Mouse (Mus musculus) bone marrow, adult 2 months (tissue): ENCODE data around the gene Col16a1. TPM values are rescaled to one million over a fixed set of nuclear protein-coding genes. Genes with fewer than 3 reads are reported as not detected.

Experiments used
- H3K27ac ChIP-seq: fragments of 200-500 bp; 2 replicates; pipeline ENCODE4 v1.5.1; 2012; ENCODE audit warnings: low read depth, mild to moderate bottlenecking, control low read depth, inconsistent platforms, low read length; ENCODE audit not compliant: control insufficient read depth, poor library complexity, insufficient read depth
- H3K4me1 ChIP-seq: fragments of 200-500 bp; 2 replicates; pipeline ENCODE4 v1.6.1; 2011; ENCODE audit warnings: low read length; ENCODE audit not compliant: control insufficient read depth, insufficient read depth
- H3K4me3 ChIP-seq: fragments of 200-500 bp; replicated peaks from 2 replicates; pipeline ENCODE3; 2011; ENCODE audit warnings: mild to moderate bottlenecking, low read depth, low read length, control low read depth; ENCODE audit not compliant: control insufficient read depth
- CTCF ChIP-seq: fragments of 200-500 bp; IDR thresholded peaks from 2 replicates; pipeline ENCODE4 v1.5.1; 2011; ENCODE audit warnings: low read length, control low read depth; ENCODE audit not compliant: control insufficient read depth, insufficient read depth
- POLR2A ChIP-seq: fragments of 200-500 bp; IDR thresholded peaks from 2 replicates; pipeline ENCODE4 v1.6.1; 2011; ENCODE audit warnings: low read depth, mild to moderate bottlenecking, control low read depth, low read length, borderline replicate concordance; ENCODE audit not compliant: control insufficient read depth
- WGBS: fragments of 180-500 bp; shearing (Covaris S2); methylation state at CpG from one replicate; pipeline ENCODE4 v1.1.7; 2018; 5-methylcytosine and 5-hydroxymethylcytosine counted together
- polyA plus RNA-seq: library from polyadenylated mRNA; stranded (reverse); fragments of >200 nt; gene quantifications from 2 replicates; pipeline ENCODE4 v1.2.4, GENCODE M21; 2011; ENCODE audit warnings: low replicate concordance; ENCODE audit not compliant: missing spikeins, insufficient read depth, insufficient read length

Gene Col16a1
- polyA plus RNA-seq, 1 experiment, result 8.8 TPM

DNA sequence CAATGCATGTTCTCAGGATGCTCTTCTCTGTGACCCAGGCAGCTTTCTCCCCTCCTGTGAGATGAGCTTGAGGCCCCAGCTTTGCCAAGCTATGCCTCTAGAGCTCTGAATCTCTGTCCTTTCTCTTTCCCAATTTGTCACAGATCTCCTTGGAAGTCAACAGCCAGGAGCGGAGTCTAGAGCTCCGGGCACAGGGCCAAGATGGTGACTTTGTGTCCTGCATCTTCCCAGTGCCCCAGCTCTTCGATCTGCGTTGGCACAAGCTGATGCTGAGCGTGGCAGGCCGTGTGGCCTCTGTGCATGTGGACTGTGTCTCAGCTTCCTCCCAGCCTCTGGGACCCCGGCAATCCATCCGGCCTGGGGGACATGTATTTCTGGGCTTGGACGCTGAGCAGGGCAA, 5.5 kb downstream of the Col16a1 start:
- no peak overlapping the region for H3K4me3 ChIP-seq
- H3K27ac ChIP-seq, result no peak overlapping the region
- TF ChIP-seq CTCF, result no peak
- WGBS, result 93% methylated on average over 9 of the region's 9 CpGs
- no peaks in the 10 kb centered on the region for H3K4me1 ChIP-seq

DNA sequence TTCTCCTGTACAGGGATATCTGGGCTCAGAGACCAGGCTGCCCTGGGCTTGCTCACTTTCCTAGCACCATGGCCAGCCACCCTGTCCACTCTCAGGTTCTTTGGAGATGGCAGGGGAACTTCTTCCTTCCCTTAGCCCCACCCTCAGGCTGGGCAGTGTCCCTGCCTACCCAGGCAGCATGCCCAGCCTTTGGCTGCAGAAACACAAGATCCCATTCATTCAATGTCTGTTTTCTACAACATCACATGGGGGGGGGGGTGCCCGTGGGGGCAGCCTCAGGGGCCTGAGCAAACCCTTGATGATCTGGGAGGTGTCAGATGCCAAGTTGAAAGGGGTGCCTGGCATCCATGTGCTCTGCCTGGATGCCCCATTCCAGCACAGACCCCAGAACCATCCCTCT, 7.1 kb downstream of the Col16a1 start:
- no peak for TF ChIP-seq POLR2A
- TF ChIP-seq CTCF, result no peak
- H3K27ac ChIP-seq, result no peak overlapping the region
- H3K4me1 ChIP-seq, result no peaks in the 10 kb centered on the region
- no peak overlapping the region for H3K4me3 ChIP-seq
- WGBS, result 56% methylated on average over 1 of the region's 1 CpGs

DNA sequence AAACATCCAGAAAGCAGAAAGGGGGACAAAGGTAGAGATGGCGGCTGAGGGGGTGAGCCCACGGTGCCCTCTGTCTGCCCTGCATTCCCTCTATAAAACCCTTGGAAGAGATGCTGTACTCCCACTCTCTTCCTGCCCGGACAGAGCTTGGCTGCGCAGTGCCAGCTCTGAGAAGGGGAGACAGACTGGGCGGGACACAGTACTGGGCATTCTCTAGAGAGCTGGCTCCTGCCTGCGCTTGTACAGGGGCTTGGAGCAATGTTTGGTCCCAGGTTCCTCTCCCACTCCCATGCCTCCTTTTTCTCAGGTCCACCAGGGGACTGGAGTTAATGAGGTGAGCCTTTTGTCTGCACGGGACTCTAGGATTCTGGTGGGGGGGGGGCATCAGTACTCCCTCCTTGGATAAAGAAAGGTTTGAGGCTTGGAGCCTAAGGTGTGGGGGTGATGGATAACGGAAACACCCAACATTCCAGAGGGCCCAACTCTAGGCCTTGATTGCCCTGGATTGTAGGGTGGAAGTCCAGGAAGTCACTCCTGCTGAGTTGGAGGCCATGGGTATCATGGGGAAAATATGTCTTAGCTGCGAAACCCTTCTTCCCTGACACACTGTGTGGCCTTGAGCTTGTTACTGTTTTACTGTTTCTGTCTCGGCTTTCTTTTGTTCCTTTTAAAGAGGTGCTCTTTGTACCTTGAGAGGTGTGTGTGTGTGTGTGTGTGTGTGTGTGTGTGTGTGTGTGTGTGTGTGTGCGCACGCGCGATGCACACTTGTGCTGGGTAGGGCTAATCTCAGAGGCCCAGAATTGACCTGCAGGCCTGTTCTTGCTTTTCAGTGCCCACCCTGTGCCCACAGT, 7.7 kb downstream of the Col16a1 start:
- no peak overlapping the region for H3K4me3 ChIP-seq
- no peak overlapping the region for H3K27ac ChIP-seq
- no peaks in the 10 kb centered on the region for H3K4me1 ChIP-seq
- WGBS, result 89% methylated on average over 14 of the region's 14 CpGs
- TF ChIP-seq POLR2A, result no peak
- no peak for TF ChIP-seq CTCF

DNA sequence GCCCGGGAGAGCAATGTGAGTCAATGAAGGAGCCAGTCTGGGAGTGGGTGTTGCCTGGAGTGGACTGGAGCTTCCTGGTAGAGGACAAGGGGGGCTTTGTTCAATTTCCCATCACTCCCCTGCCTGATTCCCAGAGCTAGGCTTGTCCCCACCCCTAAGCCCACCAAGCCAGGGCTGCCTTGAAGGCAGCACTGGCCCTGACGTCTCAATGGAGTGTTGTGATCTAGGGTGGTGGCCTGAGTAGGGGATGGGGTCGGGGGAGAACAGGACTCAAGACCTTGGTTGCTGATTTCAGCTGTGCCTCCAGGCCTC, 8.3 kb downstream of the Col16a1 start:
- no peaks in the 10 kb centered on the region for H3K4me1 ChIP-seq
- no peak overlapping the region for H3K4me3 ChIP-seq
- 72% methylated on average over 3 of the region's 3 CpGs for WGBS
- no peak overlapping the region for H3K27ac ChIP-seq
- no peak for TF ChIP-seq POLR2A
- no peak for TF ChIP-seq CTCF

DNA sequence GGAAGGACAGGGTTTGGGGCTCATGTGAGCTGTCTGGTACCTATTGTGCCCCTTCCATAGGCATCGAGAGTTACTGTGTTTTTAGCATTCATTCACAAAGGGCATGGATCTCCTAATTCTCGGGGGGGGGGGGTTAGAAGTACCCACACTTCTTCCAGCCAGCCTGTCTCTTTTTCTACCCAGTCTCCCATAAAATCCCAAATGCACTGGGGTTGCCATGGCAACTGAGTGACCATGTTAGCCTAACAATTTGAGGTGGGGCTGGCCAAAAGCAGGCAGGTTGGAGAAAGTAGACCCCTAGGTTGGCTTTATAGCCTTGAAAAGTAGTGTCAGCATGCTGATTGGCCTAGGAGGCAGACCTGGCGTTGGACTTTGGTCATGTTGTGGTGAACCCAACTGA, 8.8 kb downstream of the Col16a1 start:
- WGBS, result 60% methylated on average over 3 of the region's 3 CpGs
- TF ChIP-seq POLR2A (no peak), CTCF (no peak)
- H3K4me3 ChIP-seq, result no peak overlapping the region
- no peak overlapping the region for H3K27ac ChIP-seq
- H3K4me1 ChIP-seq, result no peaks in the 10 kb centered on the region

DNA sequence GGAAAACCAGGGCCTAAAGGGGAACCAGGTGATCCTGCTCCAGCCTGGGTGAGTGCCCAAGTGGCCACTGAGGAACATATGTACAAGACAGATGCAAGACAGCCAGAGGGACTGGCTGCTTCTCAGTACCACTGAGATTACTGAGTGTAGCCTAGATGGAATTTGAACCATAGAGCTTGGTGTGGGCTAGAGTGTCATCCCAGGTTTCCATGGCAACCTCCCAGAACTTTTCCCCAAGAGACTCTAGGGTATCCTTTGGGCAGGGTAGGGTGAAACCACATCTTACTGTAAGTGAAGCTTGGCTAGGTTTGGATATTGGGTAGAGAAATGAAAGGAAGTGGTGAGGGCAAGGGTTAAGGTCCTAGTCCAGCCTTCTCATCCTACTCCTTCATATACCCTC, 13.3 kb downstream of the Col16a1 start:
- no peak overlapping the region for H3K27ac ChIP-seq
- TF ChIP-seq POLR2A (no peak), CTCF (no peak)
- no peak overlapping the region for H3K4me3 ChIP-seq
- no peaks in the 10 kb centered on the region for H3K4me1 ChIP-seq

DNA sequence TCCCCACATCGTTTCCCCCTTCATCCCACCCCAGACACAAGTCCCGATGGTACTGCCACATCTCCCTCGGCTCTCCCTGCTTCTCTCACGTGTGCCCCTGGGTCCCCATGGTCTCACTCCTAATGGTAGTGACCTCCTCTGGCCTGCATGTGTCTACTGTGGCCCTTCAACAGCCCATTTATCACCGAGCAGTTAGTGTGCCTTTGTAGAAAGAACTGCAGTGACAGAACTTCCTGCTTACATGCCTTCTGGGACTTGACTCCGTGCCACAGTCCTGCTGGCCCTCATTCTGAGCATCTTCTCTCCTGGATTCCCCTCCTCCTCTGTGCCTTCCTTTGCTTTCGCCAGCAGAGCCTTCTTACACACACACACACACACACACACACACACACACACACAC, 15.6 kb downstream of the Col16a1 start:
- no peak overlapping the region for H3K27ac ChIP-seq
- no peaks in the 10 kb centered on the region for H3K4me1 ChIP-seq
- TF ChIP-seq CTCF (no peak), POLR2A (no peak)
- no peak overlapping the region for H3K4me3 ChIP-seq
- 62% methylated on average over 7 of the region's 7 CpGs for WGBS

DNA sequence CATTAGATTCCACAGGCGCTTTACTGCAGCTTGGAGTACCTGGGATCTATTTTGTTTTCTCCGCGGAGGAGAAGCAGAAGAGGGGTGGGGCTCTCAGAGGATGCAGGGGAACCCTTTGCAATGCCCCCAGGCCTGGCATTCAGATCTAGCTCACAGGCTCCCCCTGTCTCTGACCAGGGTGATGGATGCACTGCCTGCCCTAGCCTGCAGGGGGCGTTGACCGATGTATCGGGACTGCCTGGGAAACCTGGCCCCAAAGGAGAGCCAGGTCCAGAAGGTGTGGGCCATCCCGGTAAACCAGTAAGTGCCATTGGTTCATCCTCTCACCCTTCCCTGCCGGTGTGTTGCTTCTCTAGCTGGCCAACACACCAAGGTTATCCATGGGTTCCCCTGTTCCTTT, 19.2 kb downstream of the Col16a1 start:
- no peak overlapping the region for H3K4me3 ChIP-seq
- peak; percentile 48; the same call in 1 of the 2 replicates for TF ChIP-seq CTCF
- no peak for TF ChIP-seq POLR2A
- H3K27ac ChIP-seq, result no peak overlapping the region
- no peaks in the 10 kb centered on the region for H3K4me1 ChIP-seq
- WGBS, result 35% methylated on average over 8 of the region's 8 CpGs

DNA sequence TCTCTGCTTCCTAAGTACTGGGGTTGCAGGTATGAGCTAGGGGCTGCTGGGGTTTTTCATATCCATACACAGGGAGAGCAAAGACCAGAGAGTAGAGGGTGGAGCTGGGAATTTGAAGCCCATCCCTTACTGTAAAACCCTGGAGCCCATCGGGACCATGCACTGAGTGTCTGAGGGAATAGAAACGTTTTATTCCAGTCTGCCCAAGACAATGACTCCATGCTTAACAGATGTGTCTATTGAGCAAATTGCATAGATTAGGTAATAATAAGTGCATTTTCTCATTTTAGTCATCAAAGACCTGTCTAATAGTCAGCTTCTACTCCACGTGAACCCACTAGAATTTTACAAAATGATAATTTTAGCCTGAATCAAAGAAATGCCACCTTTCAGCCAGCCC, 22.9 kb downstream of the Col16a1 start:
- 72% methylated on average over 3 of the region's 3 CpGs for WGBS
- Histone ChIP-seq H3K4me1 (no peaks in the 10 kb centered on the region), H3K4me3 (no peak overlapping the region), H3K27ac (no peak overlapping the region)
- TF ChIP-seq CTCF (no peak), POLR2A (no peak)
